Mouse (Mus musculus): ENCODE measurements around the gene Slc9a1. TPM values are rescaled to one million over a fixed set of nuclear protein-coding genes. Genes with fewer than 3 reads are reported as not detected.

Gene Slc9a1
- total and polyA plus RNA-seq, 3 experiments, result 3.1 to 14.0 TPM; not detected in 1

DNA sequence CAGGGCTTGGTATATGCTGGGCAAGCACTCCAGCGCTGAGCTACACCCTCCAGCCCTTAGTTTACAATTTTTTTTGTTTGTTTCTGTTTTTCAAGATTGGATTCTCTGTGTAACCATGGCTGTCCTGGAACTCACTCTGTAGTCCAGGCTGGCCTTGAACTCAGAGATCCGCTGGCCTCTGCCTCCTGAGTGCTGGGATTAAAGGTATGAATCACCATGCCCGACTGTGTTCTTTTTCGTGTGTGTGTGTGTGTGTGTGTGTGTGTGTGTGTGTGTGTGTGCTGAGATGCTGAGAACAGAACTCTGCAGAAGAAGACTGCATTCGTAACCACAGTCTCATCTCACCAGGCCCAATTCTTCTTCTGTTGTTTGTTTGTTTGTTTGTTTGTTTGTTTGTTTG is 34.8 kb downstream of the Slc9a1 start:
- Histone ChIP-seq H3K9me3 (replicated peaks; ENCODE audit: insufficient read depth, low read length) (no peaks in the 10 kb centered on the region), H3K9ac (ENCODE audit: control insufficient read depth, low read depth, low read length, poor library complexity, severe bottlenecking) (no peak overlapping the region), H3K36me3 (ENCODE audit: control insufficient read depth in 1 of 2, insufficient read depth in 2 of 2, low read length in 2 of 2) (peaks cover 0 to 2% of the 10 kb centered on the region in 2 experiments; a peak in 3 of 4 replicates), H3K27ac (ENCODE audit: control insufficient read depth, low read depth, low read length) (no peak overlapping the region), H3K4me1 (ENCODE audit: control insufficient read depth in 1 of 2, insufficient read depth in 2 of 2, low read length in 2 of 2) (peaks cover 2 to 6% of the 10 kb centered on the region in 2 experiments; a peak in 2 of 4 replicates), H3K4me3 (ENCODE audit: control insufficient read depth in 1 of 2, insufficient read depth in 1 of 2, low read depth in 2 of 2, low read length in 2 of 2) (no peak overlapping the region), H3K27me3 (ENCODE audit: control insufficient read depth in 1 of 2, insufficient read depth in 2 of 2, low read length in 2 of 2) (no peaks in the 10 kb centered on the region), H3K79me2 (ENCODE audit: control insufficient read depth, insufficient read depth, low read length, poor library complexity) (peaks cover 2% of the 10 kb centered on the region; the same call in 1 of the 2 replicates)
- TF ChIP-seq CTCF (IDR thresholded peaks at IDR 0.05 in 2 of 3, conservative IDR thresholded peaks at IDR 0.05 in 1 of 3; ENCODE audit: control insufficient read depth in 1 of 3, insufficient read depth in 1 of 3, low read depth in 2 of 3, low read length in 3 of 3, poor library complexity in 1 of 3, severe bottlenecking in 1 of 3) (no peak), SMC3 (IDR thresholded peaks at IDR 0.05; ENCODE audit: low read depth, low read length) (no peak), MAX (IDR thresholded peaks at IDR 0.05; ENCODE audit: low read length) (no peak)
- no peak for DNase-seq (ENCODE audit: low read depth, low spot score)

DNA sequence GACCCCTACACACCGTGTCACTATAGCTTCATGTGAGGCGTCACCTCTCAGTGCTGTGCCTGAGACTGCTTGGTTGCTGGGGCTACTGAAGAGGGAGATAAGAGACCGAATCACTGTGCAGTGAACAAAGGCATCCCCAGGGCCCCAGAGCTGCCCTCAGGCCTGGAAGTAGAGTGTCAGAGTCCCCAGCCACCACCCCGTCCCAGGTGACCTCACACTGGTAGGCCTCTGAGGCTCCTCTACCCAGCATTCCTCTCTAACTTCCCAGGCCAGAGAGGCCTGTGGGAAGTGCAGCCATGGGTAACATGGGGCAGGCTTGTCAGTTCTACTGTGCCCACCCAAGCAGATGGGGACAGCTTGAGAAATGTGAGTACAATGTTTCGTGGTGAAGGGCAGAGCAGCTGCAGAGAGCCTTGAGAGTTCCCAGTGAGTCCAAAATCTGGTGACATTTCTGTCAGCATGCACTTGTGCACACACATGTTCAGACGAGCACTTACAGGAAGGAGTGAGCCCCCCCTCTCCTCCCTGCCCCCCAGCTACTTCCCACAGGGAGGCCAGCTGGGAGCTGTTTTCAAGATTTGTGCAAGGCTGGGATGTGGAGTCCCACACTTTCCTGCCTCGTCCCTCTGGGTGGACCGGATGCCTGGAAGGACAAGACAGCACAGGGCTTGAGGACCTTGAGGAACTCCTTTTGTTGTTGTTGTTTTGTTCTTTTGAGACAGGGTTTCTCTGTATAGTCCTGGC is 37.0 kb downstream of the Slc9a1 start:
- TF ChIP-seq E2F4 (IDR thresholded peaks at IDR 0.05; ENCODE audit: borderline replicate concordance, low read depth, low read length) (no peak), POLR2AphosphoS5 (IDR thresholded peaks at IDR 0.05; ENCODE audit: borderline replicate concordance, low read depth, low read length) (no peak), NRF1 (IDR thresholded peaks at IDR 0.05; ENCODE audit: insufficient read depth, low read depth, low read length, poor library complexity, severe bottlenecking) (no peak), ZNF384 (IDR thresholded peaks at IDR 0.05; ENCODE audit: low read depth, low read length) (no peak), EP300 (IDR thresholded peaks at IDR 0.05; ENCODE audit: low read depth in 1 of 2, low read length in 2 of 2) (no peak), POLR2AphosphoS2 (IDR thresholded peaks at IDR 0.05; ENCODE audit: low read length) (no peak), SIN3A (IDR thresholded peaks at IDR 0.05; ENCODE audit: low read length) (no peak)
- Histone ChIP-seq H3K27ac (ENCODE audit: control insufficient read depth, low read depth, low read length) (no peak overlapping the region), H3K79me2 (ENCODE audit: control insufficient read depth, insufficient read depth, low read length, poor library complexity) (no peaks in the 10 kb centered on the region), H3K9ac (ENCODE audit: control insufficient read depth, low read depth, low read length, poor library complexity, severe bottlenecking) (no peak overlapping the region), H3K27me3 (ENCODE audit: control insufficient read depth in 1 of 2, insufficient read depth in 2 of 2, low read length in 2 of 2) (no peaks in the 10 kb centered on the region), H3K9me3 (replicated peaks; ENCODE audit: insufficient read depth, low read length) (no peaks in the 10 kb centered on the region), H3K4me1 (ENCODE audit: control insufficient read depth in 1 of 2, insufficient read depth in 2 of 2, low read length in 2 of 2) (peaks cover 2 to 5% of the 10 kb centered on the region in 2 experiments; a peak in 2 of 4 replicates), H3K4me3 (ENCODE audit: control insufficient read depth in 1 of 2, insufficient read depth in 1 of 2, low read depth in 2 of 2, low read length in 2 of 2) (no peak overlapping the region), H3K36me3 (ENCODE audit: control insufficient read depth in 1 of 2, insufficient read depth in 2 of 2, low read length in 2 of 2) (peaks cover 0 to under 1% of the 10 kb centered on the region in 2 experiments; a peak in 3 of 4 replicates)
- no peak for DNase-seq (ENCODE audit: low read depth, low spot score)

DNA sequence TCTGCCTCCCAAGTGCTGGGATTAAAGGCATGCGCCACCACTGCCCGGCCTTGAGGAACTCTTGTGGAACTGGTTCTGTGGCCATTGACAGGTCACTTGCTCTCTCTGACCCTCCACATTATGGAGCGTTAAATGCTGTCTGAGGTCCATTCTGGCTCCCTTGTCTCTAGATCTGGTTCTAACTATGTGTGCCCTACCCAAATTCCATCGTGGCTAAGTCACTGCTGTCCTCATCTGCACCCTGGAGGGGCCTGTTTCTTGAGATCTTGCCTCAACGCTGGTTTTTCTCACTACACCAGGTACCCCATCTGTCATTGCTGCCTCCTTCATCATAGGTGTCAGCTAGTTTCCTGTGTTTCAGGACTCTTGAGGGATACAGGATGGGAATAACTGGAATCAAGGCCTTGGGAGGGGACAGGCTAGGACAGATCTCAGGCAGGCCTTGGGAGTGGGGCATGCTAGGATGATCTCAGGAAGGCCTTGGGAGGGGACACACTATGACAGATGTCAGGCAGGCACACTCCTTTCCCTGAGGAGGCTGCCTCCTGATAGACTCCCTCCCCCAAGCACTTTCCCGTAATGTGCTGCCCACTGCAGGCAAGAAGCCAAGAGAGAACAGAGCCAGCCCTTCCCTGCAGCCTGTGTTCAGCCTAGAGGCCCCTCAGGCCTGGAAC is 37.7 kb downstream of the Slc9a1 start:
- no peaks in the 10 kb centered on the region for H3K9me3 ChIP-seq (replicated peaks; ENCODE audit: insufficient read depth, low read length)
- no peaks in the 10 kb centered on the region for H3K79me2 ChIP-seq (ENCODE audit: control insufficient read depth, insufficient read depth, low read length, poor library complexity)
- no peak overlapping the region for H3K4me3 ChIP-seq (ENCODE audit: control insufficient read depth in 1 of 2, insufficient read depth in 1 of 2, low read depth in 2 of 2, low read length in 2 of 2)
- no peaks in the 10 kb centered on the region for H3K27me3 ChIP-seq (ENCODE audit: control insufficient read depth in 1 of 2, insufficient read depth in 2 of 2, low read length in 2 of 2)
- no peak for TF ChIP-seq MAX (IDR thresholded peaks at IDR 0.05; ENCODE audit: low read length)
- no peak for TF ChIP-seq RAD21 (IDR thresholded peaks at IDR 0.05; ENCODE audit: low read depth, low read length)
- no peak for TF ChIP-seq ZC3H11A (IDR thresholded peaks at IDR 0.05; ENCODE audit: low read depth, low read length)
- no peak for TF ChIP-seq ELF1 (IDR thresholded peaks at IDR 0.05; ENCODE audit: low read depth, low read length)
- no peak for TF ChIP-seq TBP (IDR thresholded peaks at IDR 0.05; ENCODE audit: low read depth, low read length)
- no peak overlapping the region for H3K27ac ChIP-seq (ENCODE audit: control insufficient read depth, low read depth, low read length)
- peaks cover 0 to 5% of the 10 kb centered on the region in 2 experiments; a peak in 3 of 4 replicates for H3K36me3 ChIP-seq (ENCODE audit: control insufficient read depth in 1 of 2, insufficient read depth in 2 of 2, low read length in 2 of 2)
- DNase-seq (ENCODE audit: low read depth, low spot score), result no peak
- H3K9ac ChIP-seq (ENCODE audit: control insufficient read depth, low read depth, low read length, poor library complexity, severe bottlenecking), result no peak overlapping the region
- H3K4me1 ChIP-seq (ENCODE audit: control insufficient read depth in 1 of 2, insufficient read depth in 2 of 2, low read length in 2 of 2), result peaks cover under 1 to 8% of the 10 kb centered on the region in 2 experiments
